Comparison of ENCODE assay signal across 48 mouse cellular contexts in genomic region chr2:80309775-80310174, GRCm38 (mm10). TPM values are rescaled to one million over a fixed set of nuclear protein-coding genes. Genes with fewer than 3 reads are reported as not detected.
"Had no signal": no experiment of that assay in that cellular context is flagged by ENCODE, and none has a peak within 500 bp of the region (broad histone marks: within the 10 kb centered on the region; RNA-seq: fewer than 3 reads in every experiment).

No protein-coding gene starts in this region.

- DNase-seq: heart, postnatal 10 days; heart, postnatal 14 days; heart, postnatal 36 days; heart, postnatal 4 days; kidney, adult 11 months; kidney, adult 18-20 months; kidney, adult 2 months; kidney, adult 8-10 months; kidney, adult 9 months; kidney, postnatal 10 days; kidney, postnatal 14 days; kidney, postnatal 25 days; kidney, postnatal 36 days; kidney, postnatal 4 days; layer of hippocampus, adult 9-11 months; layer of hippocampus, postnatal 36 days had no signal

- H3K4me1 ChIP-seq: intestine, embryonic 15.5 days; kidney, embryonic 15.5 days had no signal

- H3K4me3 ChIP-seq: heart, embryonic 12.5 days; heart, embryonic 13.5 days; heart, embryonic 15.5 days; hindbrain, embryonic 10.5 days; hindbrain, embryonic 12.5 days; hindbrain, embryonic 13.5 days; hindbrain, embryonic 15.5 days; intestine, embryonic 15.5 days; kidney, embryonic 15.5 days; layer of hippocampus, adult 2 months; left cerebral cortex, adult 2 months had no signal

- H3K27ac ChIP-seq: heart, embryonic 13.5 days; heart, embryonic 15.5 days; hindbrain, embryonic 10.5 days; hindbrain, embryonic 12.5 days; hindbrain, embryonic 13.5 days; hindbrain, embryonic 14.5 days; hindbrain, embryonic 15.5 days; hindbrain, postnatal 0 days; intestine, embryonic 15.5 days; kidney, embryonic 15.5 days; kidney, postnatal 0 days; layer of hippocampus, adult 2 months; left cerebral cortex, adult 2 months had no signal

- H3K4me2 ChIP-seq: heart, embryonic 12.5 days; heart, embryonic 13.5 days; heart, embryonic 15.5 days; hindbrain, embryonic 12.5 days; hindbrain, embryonic 13.5 days; hindbrain, embryonic 14.5 days; hindbrain, embryonic 15.5 days; intestine, embryonic 15.5 days; kidney, embryonic 15.5 days had no signal

- H3K9ac ChIP-seq: heart, embryonic 12.5 days; heart, embryonic 13.5 days; heart, embryonic 15.5 days; hindbrain, embryonic 12.5 days; hindbrain, embryonic 13.5 days; hindbrain, embryonic 14.5 days; hindbrain, embryonic 15.5 days; intestine, embryonic 15.5 days; kidney, embryonic 15.5 days had no signal

- H3K9me3 ChIP-seq: heart, embryonic 12.5 days; heart, embryonic 13.5 days; heart, embryonic 15.5 days; hindbrain, embryonic 10.5 days; hindbrain, embryonic 12.5 days; hindbrain, embryonic 13.5 days; hindbrain, embryonic 15.5 days; intestine, embryonic 15.5 days; kidney, embryonic 15.5 days had no signal

- H3K27me3 ChIP-seq: heart, embryonic 12.5 days; heart, embryonic 13.5 days; heart, embryonic 15.5 days; hindbrain, embryonic 12.5 days; hindbrain, embryonic 13.5 days; hindbrain, embryonic 15.5 days had no signal

- H3K36me3 ChIP-seq: heart, embryonic 12.5 days; heart, embryonic 13.5 days; heart, embryonic 15.5 days; hindbrain, embryonic 10.5 days; hindbrain, embryonic 12.5 days; hindbrain, embryonic 13.5 days; hindbrain, embryonic 15.5 days; intestine, embryonic 15.5 days; kidney, embryonic 15.5 days had no signal

RNA-seq across cellular contexts. Expression of gene Prdx6b, which starts 17.5 kb away (rescaled TPM):
- total RNA-seq: heart, postnatal 10 days; heart, postnatal 14 days; heart, postnatal 25 days; heart, postnatal 36 days; heart, postnatal 4 days; hematopoietic stem cell, adult 5-6 weeks; hindbrain, postnatal 0 days; layer of hippocampus, adult 18-20 months; layer of hippocampus, adult 2 months; layer of hippocampus, adult 8-10 months; layer of hippocampus, postnatal 10 days; layer of hippocampus, postnatal 14 days; layer of hippocampus, postnatal 25 days; layer of hippocampus, postnatal 36 days; left cerebral cortex, adult 18-20 months; left cerebral cortex, adult 2 months; left cerebral cortex, adult 8-10 months had no signal
- polyA plus RNA-seq: heart, embryonic 12.5 days; heart, embryonic 13.5 days; heart, embryonic 14.5 days; heart, embryonic 15.5 days; heart, postnatal 0 days; hindbrain, embryonic 10.5 days; hindbrain, embryonic 11.5 days; hindbrain, embryonic 12.5 days; hindbrain, embryonic 13.5 days; hindbrain, embryonic 14.5 days; hindbrain, embryonic 15.5 days; hindbrain, embryonic 16.5 days; hindbrain, postnatal 0 days; intestine, embryonic 15.5 days; intestine, embryonic 16.5 days; intestine, postnatal 0 days; kidney, embryonic 14.5 days; kidney, embryonic 15.5 days; kidney, embryonic 16.5 days; kidney, postnatal 0 days; large intestine, adult 2 months had no signal
